Mouse (Mus musculus) frontal cortex, postnatal 25 days (tissue): Measurements from ENCODE around the gene Olfr1269.

Experiments
- DNase-seq, 2 experiments: peaks; one replicate each; pipeline ENCODE4 v3.0.0; 2022; ENCODE audit warnings: low spot score in 2 of 2

The Olfr1269 gene

DNA sequence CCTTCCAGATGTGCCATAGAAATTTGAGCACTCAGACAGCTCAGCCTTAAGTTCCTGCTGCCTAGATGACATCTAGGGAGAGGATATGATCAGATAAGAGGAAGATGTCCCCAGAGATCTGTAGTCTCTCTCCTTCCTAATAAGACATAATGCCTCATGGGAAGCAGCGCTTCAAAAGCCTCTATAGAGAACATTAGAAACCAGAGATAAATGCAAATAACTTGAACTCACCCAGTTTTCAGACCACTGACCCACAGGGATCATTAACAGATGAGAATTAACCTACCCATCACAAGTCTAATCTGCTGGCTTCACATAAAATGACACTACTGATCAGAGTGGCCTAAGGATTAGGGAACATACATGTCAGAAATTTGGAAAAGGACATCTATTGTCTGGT, at the start of gene Olfr1269:
Olfr1269 (minus strand) TSS at position 101 of the 400 bp plus-strand sequence.
- DNase-seq, result no peak

DNA sequence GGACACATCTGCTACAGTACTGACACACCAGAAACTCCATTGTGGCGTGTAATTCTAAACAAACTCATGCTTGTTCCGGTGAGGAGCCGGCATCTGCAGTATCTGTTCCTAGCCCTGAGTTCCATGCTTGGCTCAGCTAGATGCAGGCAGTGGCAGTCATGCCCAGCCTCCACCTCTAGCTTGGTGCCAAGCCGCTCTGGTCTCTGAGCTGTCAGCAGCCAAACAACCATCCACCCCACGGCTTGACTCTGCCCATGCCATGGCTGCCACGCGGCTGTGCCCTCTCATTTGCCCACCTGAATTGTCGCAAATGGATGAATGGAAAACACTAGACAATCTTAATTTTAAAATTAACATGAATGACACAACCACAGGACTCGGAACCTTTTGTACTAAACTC, 32.7 kb upstream of the Olfr1269 start:
- DNase-seq, result no peak

DNA sequence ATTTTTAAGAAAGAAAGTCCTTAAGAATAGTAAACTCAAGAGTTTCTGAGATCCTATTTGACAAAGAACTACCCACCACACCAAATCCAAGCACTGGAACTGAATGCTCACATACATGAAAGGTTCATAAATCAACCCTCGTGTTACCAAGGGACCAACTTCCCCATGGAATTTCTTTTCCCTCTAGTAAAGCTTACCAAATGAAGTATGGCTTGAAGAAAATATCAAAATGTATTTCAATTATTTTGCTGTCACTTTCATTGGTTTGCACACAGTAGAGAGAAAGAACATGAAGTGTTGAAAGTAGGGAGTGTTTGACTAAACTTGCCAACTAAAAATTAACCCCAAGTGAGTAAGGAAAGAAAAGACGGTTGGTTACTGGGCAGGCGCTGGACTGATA, 31.8 kb upstream of the Olfr1269 start, which contains the start of gene Olfr1270:
Olfr1270 (minus strand) TSS at position 101 of the 400 bp plus-strand sequence.
- DNase-seq, result no peak

- no peak for DNase-seq
Measured at GRCm38 (mm10) chr2:90142196-90142595, 21.0 kb upstream of the Olfr1269 start, which contains the start of gene Olfr32. TSS of gene Olfr32 (minus strand) at chr2:90142296.

DNA sequence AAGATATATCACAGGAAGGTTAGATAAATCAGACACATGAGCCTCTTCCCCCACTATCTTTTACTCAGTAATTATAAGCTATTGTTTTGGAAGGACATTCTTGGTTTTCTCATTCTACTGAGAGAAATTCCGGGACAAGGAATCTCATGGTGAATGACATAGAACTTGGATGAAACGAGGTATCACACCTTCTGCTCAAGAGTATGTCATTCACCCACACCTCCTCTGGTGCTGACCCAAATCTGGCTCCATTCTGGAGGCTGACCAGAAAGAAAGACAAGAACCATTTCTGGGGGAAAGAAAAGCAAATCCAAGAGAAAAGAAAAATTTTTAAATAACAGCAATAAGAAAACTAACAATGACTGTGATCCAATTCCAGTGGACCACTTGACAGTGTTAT, 51.1 kb downstream of the Olfr1269 start:
- no peak for DNase-seq
